Mouse (Mus musculus) neural tube, embryonic 14.5 days (tissue): ENCODE measurements at regions not wholly inside any gene's neighbourhood (a gene's known extent, or its start where the extent isn't known, plus 50 kb on each side); places are given as distances from the start of the nearest gene placed in this dataset.

Experiments used
- ATAC-seq: fragments of 200-750 bp; cut with Nextera tagmentation; 2 replicates; pipeline ENCODE4 v1.8.0; 2017; ENCODE audit warnings: low read depth, mild to moderate bottlenecking, moderate TSS enrichment, moderate library complexity
- H3K27ac ChIP-seq: fragments of 300-500 bp; sonication (generic); 2 replicates; pipeline ENCODE4 v1.5.1; 2014; ENCODE audit warnings: low read depth, mild to moderate bottlenecking, control low read depth, low read length, moderate library complexity, mixed read lengths
- H3K27me3 ChIP-seq: fragments of 300-500 bp; sonication (generic); 2 replicates; pipeline ENCODE4 v1.6.1; 2014; ENCODE audit warnings: low read length; ENCODE audit not compliant: control insufficient read depth, insufficient read depth
- H3K36me3 ChIP-seq: fragments of 300-500 bp; sonication (generic); 2 replicates; pipeline ENCODE4 v1.6.1; 2014; ENCODE audit warnings: low read length, mixed read lengths; ENCODE audit not compliant: control insufficient read depth, insufficient read depth
- H3K4me1 ChIP-seq: fragments of 300-500 bp; sonication (generic); 2 replicates; pipeline ENCODE4 v1.6.1; 2014; ENCODE audit warnings: low read length; ENCODE audit not compliant: control insufficient read depth, insufficient read depth
- H3K4me2 ChIP-seq: fragments of 300-500 bp; sonication (generic); 2 replicates; pipeline ENCODE4 v1.6.1; 2014; ENCODE audit warnings: mild to moderate bottlenecking, low read depth, low read length, control low read depth
- H3K4me3 ChIP-seq: fragments of 300-500 bp; sonication (generic); 2 replicates; pipeline ENCODE4 v1.5.1; 2014; ENCODE audit warnings: low read depth, low read length, control low read depth, mixed read lengths
- H3K9ac ChIP-seq: fragments of 300-500 bp; sonication (generic); replicated peaks from 2 replicates; pipeline ENCODE4 v1.6.1; 2014; ENCODE audit warnings: low read depth, mild to moderate bottlenecking, control low read depth, low read length, mixed read lengths
- H3K9me3 ChIP-seq: fragments of 300-500 bp; sonication (generic); 2 replicates; pipeline ENCODE4 v1.6.1; 2016; ENCODE audit warnings: low read length; ENCODE audit not compliant: control insufficient read depth
- WGBS: fragments of 180-500 bp; shearing (Covaris S2); extraction: QIAGEN DNeasy Blood & Tissue Kit; methylation state at CpG from one replicate; pipeline ENCODE4 v1.1.7; 2014; 5-methylcytosine and 5-hydroxymethylcytosine counted together

- Histone ChIP-seq H3K4me2 (no peak overlapping the region), H3K27me3 (no peaks in the 10 kb centered on the region)
- 83% methylated on average over 5 of the region's 5 CpGs for WGBS
Observed at GRCm38 (mm10) chr14:89844888-89845287, 1373.7 kb upstream of the Pcdh20 start.

DNA sequence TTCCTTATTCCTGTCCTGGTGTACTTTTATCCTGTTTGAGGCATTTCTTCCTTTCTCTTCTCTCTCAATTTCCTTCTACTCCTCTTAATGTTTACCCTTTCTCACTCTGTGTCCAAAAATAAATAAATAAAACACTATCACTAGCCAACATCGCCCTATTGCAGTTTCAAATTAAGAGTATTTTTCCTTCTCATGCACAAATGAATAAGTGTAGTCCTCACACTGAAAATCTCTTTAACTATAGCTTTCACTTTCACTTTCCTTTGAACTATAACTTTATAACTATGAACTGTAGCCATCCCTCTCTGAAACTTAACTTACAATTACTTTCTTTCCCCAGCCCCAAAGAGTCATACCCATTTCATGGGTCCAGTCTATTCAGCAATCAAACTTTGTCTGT is 1355.5 kb upstream of the Pcdh20 start:
- Histone ChIP-seq H3K27me3 (no peaks in the 10 kb centered on the region), H3K9me3 (no peaks in the 10 kb centered on the region), H3K4me3 (no peak overlapping the region), H3K27ac (no peak overlapping the region), H3K36me3 (no peaks in the 10 kb centered on the region), H3K4me1 (no peaks in the 10 kb centered on the region), H3K9ac (no peak overlapping the region), H3K4me2 (no peak overlapping the region)
- WGBS: 85% methylated on average over 1 of the region's 1 CpGs
- no peak for ATAC-seq

More at GRCm38 (mm10) chr14:89844888-89845287, 1373.7 kb upstream of the Pcdh20 start:
- ATAC-seq: no peak
- no peaks in the 10 kb centered on the region for H3K36me3 ChIP-seq
- H3K27ac ChIP-seq: no peak overlapping the region
- no peak overlapping the region for H3K9ac ChIP-seq
- H3K4me1 ChIP-seq: no peaks in the 10 kb centered on the region
- no peaks in the 10 kb centered on the region for H3K9me3 ChIP-seq
- H3K4me3 ChIP-seq: no peak overlapping the region

DNA sequence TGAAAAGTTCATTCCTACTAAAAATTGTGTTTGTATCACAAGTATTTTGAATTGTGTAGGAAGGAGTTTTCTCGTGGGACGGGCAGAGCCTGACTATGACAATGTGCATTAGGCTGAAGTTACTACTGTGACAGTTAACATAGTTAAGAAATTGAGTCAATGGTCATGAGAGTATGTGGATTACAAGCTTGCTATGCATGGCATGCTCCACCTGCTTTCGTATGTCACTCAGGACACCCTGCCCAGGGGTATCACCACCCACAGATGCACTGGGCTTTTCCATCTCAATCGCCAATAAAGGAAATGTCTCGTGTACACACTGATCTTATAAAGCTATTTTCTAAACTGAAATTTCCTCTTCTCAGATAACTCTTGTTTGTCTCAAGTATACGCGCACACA is 1354.8 kb upstream of the Pcdh20 start:
- H3K4me1 ChIP-seq: no peaks in the 10 kb centered on the region
- H3K9ac ChIP-seq: no peak overlapping the region
- no peak for ATAC-seq
- H3K27ac ChIP-seq: no peak overlapping the region
- no peaks in the 10 kb centered on the region for H3K9me3 ChIP-seq
- H3K4me2 ChIP-seq: no peak overlapping the region
- 85% methylated on average over 7 of the region's 7 CpGs for WGBS
- no peak overlapping the region for H3K4me3 ChIP-seq
- no peaks in the 10 kb centered on the region for H3K36me3 ChIP-seq
- H3K27me3 ChIP-seq: no peaks in the 10 kb centered on the region

- WGBS: 10% methylated on average over 4 of the region's 4 CpGs
- H3K27ac ChIP-seq: no peak overlapping the region
- H3K4me1 ChIP-seq: no peaks in the 10 kb centered on the region
- H3K4me2 ChIP-seq: no peak overlapping the region
- no peaks in the 10 kb centered on the region for H3K27me3 ChIP-seq
- ATAC-seq: no peak
- H3K36me3 ChIP-seq: no peaks in the 10 kb centered on the region
- no peak overlapping the region for H3K9ac ChIP-seq
- H3K9me3 ChIP-seq: no peaks in the 10 kb centered on the region
- H3K4me3 ChIP-seq: no peak overlapping the region
Observed at GRCm38 (mm10) chr14:89823436-89823835, 1352.2 kb upstream of the Pcdh20 start.

DNA sequence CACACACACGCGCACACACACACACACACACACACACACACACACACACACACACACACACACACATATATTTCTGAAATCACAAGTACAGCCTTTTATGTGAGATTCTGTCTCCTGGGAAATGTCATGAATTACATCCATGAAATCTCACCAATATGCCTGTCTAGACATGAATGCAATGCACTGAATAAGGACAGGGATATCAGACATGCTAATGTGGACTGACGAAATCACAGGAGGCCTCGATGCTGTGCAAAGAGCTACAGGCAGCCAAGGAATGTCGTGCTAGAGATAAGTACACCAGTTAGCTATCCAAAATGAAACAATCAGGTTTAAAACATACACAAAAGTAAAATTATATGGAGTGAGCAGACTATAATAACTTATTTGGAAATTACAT is 1351.0 kb upstream of the Pcdh20 start:
- Histone ChIP-seq H3K27ac (no peak overlapping the region), H3K9me3 (no peaks in the 10 kb centered on the region), H3K9ac (no peak overlapping the region), H3K27me3 (no peaks in the 10 kb centered on the region), H3K4me1 (no peaks in the 10 kb centered on the region), H3K4me3 (no peak overlapping the region), H3K4me2 (no peak overlapping the region), H3K36me3 (no peaks in the 10 kb centered on the region)
- peak; percentile 70; the same call in 1 of the 2 replicates for ATAC-seq
- WGBS: 41% methylated on average over 5 of the region's 5 CpGs

- H3K27ac ChIP-seq: no peak overlapping the region
- H3K4me1 ChIP-seq: no peaks in the 10 kb centered on the region
- WGBS: 46% methylated on average over 1 of the region's 1 CpGs
- ATAC-seq: no peak
- no peak overlapping the region for H3K4me2 ChIP-seq
- H3K27me3 ChIP-seq: no peaks in the 10 kb centered on the region
- H3K4me3 ChIP-seq: no peak overlapping the region
- H3K9ac ChIP-seq: no peak overlapping the region
- no peaks in the 10 kb centered on the region for H3K9me3 ChIP-seq
- H3K36me3 ChIP-seq: no peaks in the 10 kb centered on the region
Observed at GRCm38 (mm10) chr14:89806825-89807224, 1335.6 kb upstream of the Pcdh20 start.

GRCm38 (mm10) chr14:89804677-89805234 is 1333.6 kb upstream of the Pcdh20 start:
- Histone ChIP-seq H3K27ac (no peak overlapping the region), H3K4me2 (no peak overlapping the region), H3K4me1 (no peaks in the 10 kb centered on the region), H3K9ac (no peak overlapping the region), H3K4me3 (no peak overlapping the region), H3K36me3 (no peaks in the 10 kb centered on the region), H3K9me3 (no peaks in the 10 kb centered on the region), H3K27me3 (no peaks in the 10 kb centered on the region)
- 35% methylated on average over 2 of the region's 2 CpGs for WGBS
- ATAC-seq: peak; percentile 89

GRCm38 (mm10) chr14:89755831-89756230 is 1284.6 kb upstream of the Pcdh20 start:
- no peaks in the 10 kb centered on the region for H3K36me3 ChIP-seq
- 69% methylated on average over 2 of the region's 2 CpGs for WGBS

DNA sequence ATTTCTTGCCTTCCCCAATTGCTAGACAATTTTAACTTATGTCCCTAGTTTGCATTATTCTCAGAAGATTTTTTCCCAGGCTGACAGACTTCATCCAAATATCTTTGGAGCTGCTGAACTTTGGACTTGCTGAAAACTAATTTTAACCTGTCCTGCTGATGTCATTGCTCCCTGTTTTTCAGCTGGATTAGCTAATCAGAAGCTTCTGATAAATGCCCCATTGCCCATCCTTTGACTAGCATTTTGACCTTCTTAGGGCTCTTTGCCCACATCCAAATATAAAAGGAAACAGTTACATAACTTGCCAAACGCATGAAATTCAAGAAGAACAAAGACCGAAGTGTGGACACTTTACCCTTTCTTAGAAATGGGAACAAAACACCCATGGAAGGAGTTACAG is 1242.5 kb upstream of the Pcdh20 start:
- H3K9me3 ChIP-seq: no peaks in the 10 kb centered on the region
- no peaks in the 10 kb centered on the region for H3K4me1 ChIP-seq
- H3K27me3 ChIP-seq: no peaks in the 10 kb centered on the region
- H3K4me2 ChIP-seq: no peak overlapping the region
- 90% methylated on average over 2 of the region's 2 CpGs for WGBS
- no peak overlapping the region for H3K4me3 ChIP-seq
- no peak overlapping the region for H3K27ac ChIP-seq
- no peaks in the 10 kb centered on the region for H3K36me3 ChIP-seq
- ATAC-seq: no peak
- H3K9ac ChIP-seq: no peak overlapping the region

More at GRCm38 (mm10) chr14:89755831-89756230, 1284.6 kb upstream of the Pcdh20 start:
- no peak overlapping the region for H3K27ac ChIP-seq
- H3K4me3 ChIP-seq: no peak overlapping the region
- ATAC-seq: no peak
- H3K9ac ChIP-seq: no peak overlapping the region
- H3K4me2 ChIP-seq: no peak overlapping the region
- no peaks in the 10 kb centered on the region for H3K9me3 ChIP-seq
- H3K27me3 ChIP-seq: no peaks in the 10 kb centered on the region
- H3K4me1 ChIP-seq: no peaks in the 10 kb centered on the region
